Mouse (Mus musculus): ENCODE data around the gene Trappc3l.

GRCm38 (mm10) chr10:34149772-34150171, 112.4 kb downstream of the Trappc3l start:
- TF ChIP-seq TAL1 (IDR thresholded peaks at IDR 0.05; ENCODE audit: low read length) (no peak), GATA1 (IDR thresholded peaks at IDR 0.05; ENCODE audit: low read length) (no peak)

Measured in erythroblast, embryonic 14.5 days (primary cell).